Mouse (Mus musculus): Measurements from ENCODE around the gene Gpr107. TPM values are rescaled to one million over a fixed set of nuclear protein-coding genes. Genes with fewer than 3 reads are reported as not detected.

The Gpr107 gene
- 10 to 100 TPM; 50.5 to 53.1 TPM for total RNA-seq (2021)
- long read RNA-seq, experiment 1, full-length matches to known transcripts: 15 of 34 reads
- long read RNA-seq, experiment 1, partial matches to known transcripts: 3 of 34 reads
- long read RNA-seq, experiment 1, other reads (novel, unspliced or antisense): 16 of 34 reads
- long read RNA-seq, experiment 2, full-length matches to known transcripts: 30 of 48 reads
- long read RNA-seq, experiment 2, partial matches to known transcripts: 16 of 48 reads
- long read RNA-seq, experiment 2, other reads (novel, unspliced or antisense): 2 of 48 reads

DNA sequence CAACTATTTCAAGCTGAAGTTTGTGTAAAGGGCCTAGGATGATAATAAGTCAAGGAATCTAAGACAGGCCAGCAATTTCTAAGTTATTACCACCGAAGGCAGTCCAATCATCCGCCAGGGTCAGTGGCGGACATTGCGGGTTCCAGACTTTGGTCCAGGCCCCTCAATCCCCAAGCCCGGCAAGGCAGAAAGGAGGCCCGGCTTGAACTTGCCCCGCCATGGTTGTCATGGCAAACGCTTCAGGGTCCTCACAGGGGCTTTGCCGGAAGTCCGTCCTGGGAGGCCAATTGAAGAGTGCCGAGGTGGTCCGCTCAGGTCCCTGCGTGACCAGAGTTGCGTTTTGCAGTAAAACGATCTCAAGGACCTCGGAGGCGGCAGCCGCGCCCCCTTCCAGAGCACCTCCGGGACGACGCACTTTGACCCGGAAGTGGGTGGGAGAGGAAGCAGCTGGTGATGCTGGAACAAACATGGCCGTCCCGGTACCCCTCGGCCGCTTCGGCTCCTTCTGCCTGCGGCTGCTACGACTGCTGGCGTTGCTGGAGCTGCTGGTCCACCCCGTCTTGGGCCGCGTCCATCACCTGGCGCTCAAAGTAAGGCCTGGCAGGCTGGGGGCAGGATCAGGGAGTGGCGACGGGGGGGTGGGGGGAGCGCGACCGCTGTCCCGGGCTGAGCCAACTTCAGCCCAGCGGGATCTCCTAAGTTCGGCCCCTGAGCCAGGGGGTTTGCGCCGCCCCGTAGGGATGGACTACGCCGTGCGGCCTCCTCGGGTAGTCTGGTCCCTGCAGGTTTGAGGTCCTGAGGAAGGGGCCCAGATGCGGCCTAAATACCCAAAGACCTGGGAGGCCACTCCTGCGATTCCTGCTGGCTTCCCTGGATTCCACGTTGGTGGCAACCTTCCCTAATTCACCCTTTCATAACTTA lies at the start of gene Gpr107:
TSS of gene Gpr107 (plus strand) at position 425 of the 921 bp plus-strand sequence.
- peak; percentile 81 to 83 for DNase-seq (ENCODE audit: low spot score in 2 of 2)
- H3K27ac ChIP-seq: peak within 1 kb of the TSS; percentile 88
- H3K4me3 ChIP-seq: peak within 1 kb of the TSS; percentile 78
- no peak for TF ChIP-seq CTCF (conservative IDR thresholded peaks at IDR 0.05)

DNA sequence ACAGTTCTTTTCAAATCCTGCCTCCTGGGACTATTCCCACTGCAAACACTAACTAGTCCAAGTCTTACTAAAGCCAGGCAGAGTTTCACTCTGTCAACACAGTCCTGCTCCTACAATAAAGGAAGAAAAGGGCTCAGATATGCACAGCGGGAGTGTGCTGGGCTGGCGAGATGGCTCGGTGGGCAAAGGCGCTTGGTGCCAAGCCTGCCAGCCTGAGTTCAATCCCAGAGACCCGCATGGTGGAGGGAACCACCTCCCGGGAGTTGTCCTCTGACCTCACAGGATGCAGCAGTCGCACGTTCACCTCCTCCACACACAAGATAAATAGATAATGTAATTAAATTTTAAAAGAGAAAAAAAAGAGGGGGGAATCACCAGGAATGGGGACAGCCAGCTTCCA lies 48.8 kb upstream of the Gpr107 start:
- Histone ChIP-seq H3K27ac (no peak overlapping the region), H3K4me3 (no peak overlapping the region)
- TF ChIP-seq CTCF (conservative IDR thresholded peaks at IDR 0.05): no peak
- DNase-seq (ENCODE audit: low spot score in 2 of 2): no peak

DNA sequence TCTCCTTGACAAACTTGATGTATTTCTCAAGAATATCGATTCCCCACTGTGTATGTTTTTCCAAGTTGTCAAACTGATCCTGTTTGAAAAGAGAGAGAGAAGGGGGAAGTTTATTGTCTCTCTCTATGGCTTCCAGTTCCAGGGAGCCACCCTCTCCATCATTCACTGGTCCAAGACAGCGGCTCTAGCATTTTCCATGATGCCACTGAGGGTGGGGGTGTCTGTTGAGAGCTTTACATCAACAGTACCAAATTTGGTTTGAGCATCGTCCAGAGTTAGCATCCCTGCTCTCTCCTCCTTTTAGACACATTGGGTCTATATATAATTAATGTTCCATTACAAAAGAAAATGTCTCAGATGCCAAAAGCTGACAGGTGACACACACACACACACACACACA lies 46.8 kb upstream of the Gpr107 start:
- no peak for DNase-seq (ENCODE audit: low spot score in 2 of 2)
- TF ChIP-seq CTCF (conservative IDR thresholded peaks at IDR 0.05): no peak
- Histone ChIP-seq H3K27ac (peak overlapping the region; percentile 11; the same call in 1 of the 2 replicates), H3K4me3 (no peak overlapping the region)

DNA sequence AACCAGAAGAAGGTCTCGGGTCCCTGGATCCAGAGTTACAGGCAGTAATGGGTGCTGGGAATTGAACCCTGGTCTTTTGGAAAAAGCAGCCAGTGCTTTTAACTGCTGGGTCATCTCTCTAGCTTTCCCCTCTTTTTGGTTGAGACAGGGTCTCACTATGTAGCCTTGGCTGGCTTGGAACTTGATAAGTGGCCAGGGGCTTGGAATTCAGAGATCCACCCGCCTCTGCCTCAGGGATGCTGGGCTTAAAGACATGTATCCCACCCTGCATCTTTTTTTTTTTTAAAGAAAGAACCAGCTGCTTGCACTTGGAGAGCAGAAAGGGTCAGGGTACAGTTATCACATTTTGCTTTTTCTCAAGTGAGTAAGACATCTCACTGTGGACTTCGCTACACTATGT lies 46.1 kb upstream of the Gpr107 start:
- DNase-seq (ENCODE audit: low spot score in 2 of 2): no peak
- H3K4me3 ChIP-seq: no peak overlapping the region
- peak overlapping the region; percentile 71; the same call in 1 of the 2 replicates for H3K27ac ChIP-seq
- TF ChIP-seq CTCF (conservative IDR thresholded peaks at IDR 0.05): no peak

DNA sequence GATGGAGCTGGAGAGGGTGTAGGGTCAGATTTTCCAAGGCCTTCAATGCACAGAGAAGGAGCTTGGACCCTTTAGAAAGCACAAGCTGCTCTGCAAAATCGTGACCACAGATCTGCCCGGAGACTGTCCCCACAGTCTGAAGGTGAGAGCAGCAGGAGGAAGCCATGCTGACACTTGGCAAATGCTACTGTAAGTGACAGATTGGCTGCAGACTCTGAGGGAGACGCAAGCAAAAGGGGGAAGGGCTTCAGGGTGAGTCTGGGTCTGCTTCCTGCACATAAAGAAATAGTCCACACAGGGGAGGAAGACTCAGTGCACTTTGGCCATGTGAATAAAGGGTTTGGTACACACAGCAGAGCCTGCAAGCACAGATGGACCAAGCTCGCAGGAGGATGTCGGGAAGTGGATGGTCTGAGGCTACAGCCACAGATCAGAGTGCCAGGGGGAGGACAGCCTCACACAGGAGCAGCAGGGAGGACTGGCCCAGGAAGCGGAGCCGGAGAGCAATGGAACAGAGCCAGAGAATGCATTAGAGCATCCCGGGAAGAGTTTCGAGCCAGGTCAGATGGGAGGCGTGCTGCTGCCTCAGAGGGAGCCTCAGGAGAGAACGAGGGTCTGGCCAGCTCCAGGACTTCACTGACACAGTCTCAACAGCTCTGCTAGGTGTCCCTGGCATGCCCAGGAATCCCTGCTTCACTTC lies 45.3 kb upstream of the Gpr107 start:
- TF ChIP-seq CTCF (conservative IDR thresholded peaks at IDR 0.05): no peak
- Histone ChIP-seq H3K4me3 (no peak overlapping the region), H3K27ac (peak overlapping the region; percentile 71)
- peak; percentile 27 to 41 for DNase-seq (ENCODE audit: low spot score in 2 of 2)

DNA sequence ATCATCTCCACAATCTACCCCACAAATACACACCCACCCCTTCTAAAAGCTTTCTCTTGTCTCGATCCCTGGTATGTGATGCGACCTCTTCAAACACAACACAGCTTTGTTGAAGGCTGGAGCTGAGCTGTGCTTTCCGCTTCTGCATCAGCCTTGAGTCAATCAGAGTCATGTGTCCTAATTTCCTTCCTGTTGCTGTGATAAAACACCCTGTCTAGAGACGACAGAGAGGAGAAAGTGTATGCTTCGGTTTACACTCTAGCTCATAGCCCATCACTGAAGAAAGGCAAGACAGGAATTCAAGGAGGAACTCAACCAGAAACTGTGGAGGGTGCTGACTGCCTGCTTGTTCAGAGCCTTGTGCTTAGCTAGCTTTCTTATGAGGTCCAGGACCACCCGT lies 43.9 kb upstream of the Gpr107 start:
- DNase-seq (ENCODE audit: low spot score in 2 of 2): no peak
- H3K27ac ChIP-seq: peak overlapping the region; percentile 36; the same call in 1 of the 2 replicates
- no peak overlapping the region for H3K4me3 ChIP-seq
- TF ChIP-seq CTCF (conservative IDR thresholded peaks at IDR 0.05): no peak

DNA sequence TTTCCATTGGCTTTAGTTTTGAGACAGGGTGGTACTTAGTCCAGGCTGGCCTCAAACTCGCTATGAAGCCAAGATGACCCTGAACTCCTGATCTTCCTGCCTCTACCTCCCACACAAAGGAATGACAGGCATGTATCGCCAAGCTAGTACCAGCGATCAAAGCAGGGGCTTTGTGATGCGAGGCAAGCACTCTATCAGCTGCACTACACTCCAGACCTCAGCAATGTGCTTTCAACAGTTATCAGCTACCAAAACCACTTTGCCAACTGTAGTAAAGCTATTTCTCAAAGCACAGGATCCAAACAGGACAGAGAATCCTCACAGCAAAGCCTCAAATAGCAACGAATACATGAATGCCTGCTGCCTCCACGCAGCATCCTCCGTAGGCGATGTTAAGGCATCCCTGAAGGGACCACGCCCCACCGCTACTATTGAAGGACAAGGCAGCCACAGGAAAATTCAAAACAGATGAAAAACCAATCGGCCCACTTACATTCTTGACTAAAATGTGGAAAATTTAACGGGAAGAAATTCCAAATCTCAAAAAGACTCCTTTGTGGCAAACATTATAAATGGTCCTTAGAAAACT lies 42.1 kb upstream of the Gpr107 start:
- H3K27ac ChIP-seq: peak overlapping the region; percentile 36; the same call in 1 of the 2 replicates
- no peak for DNase-seq (ENCODE audit: low spot score in 2 of 2)

DNA sequence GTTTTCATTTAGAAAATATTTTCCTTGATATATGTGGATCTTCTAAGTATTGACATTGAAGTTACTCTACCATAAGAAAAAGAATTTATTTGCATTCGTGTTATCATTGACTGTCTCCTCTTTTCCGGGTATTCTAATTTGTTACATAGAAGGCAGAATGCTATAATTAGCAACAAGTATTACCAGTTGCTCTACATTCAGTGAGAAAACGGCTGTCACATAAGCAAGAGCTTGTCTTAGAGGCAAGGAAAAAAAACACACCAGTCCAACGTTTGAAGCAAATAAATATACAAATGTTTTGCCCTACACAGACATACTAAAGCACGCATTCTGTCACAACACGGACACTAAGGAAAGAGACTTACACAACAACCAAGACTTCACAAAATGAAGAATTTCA lies 40.4 kb upstream of the Gpr107 start:
- DNase-seq (ENCODE audit: low spot score in 2 of 2): no peak
- TF ChIP-seq CTCF (conservative IDR thresholded peaks at IDR 0.05): no peak
- Histone ChIP-seq H3K27ac (peak overlapping the region; percentile 23; the same call in 1 of the 2 replicates), H3K4me3 (no peak overlapping the region)

More for the DNA sequence above, 42.1 kb upstream of the Gpr107 start:
- TF ChIP-seq CTCF (conservative IDR thresholded peaks at IDR 0.05): no peak
- no peak overlapping the region for H3K4me3 ChIP-seq

DNA sequence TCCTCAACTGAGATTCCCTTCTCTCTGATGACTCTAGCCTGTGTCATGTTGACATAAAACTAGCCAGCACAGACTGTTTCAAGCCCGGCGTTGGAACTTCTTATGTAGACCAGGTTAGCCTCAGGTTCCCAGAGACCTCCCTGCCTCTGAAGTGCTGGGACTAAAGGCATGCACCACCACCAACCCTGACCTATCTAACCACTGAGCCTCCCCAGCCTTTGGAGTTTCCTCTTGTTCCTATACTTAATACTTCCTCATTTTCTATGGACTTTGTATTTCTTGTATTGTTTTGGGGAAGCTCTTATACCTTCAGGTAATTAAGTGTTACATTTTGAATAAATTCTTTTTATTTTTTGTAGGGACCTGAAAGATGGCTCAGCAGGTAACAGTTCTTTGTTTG lies 37.9 kb upstream of the Gpr107 start:
- H3K4me3 ChIP-seq: no peak overlapping the region
- no peak for TF ChIP-seq CTCF (conservative IDR thresholded peaks at IDR 0.05)
- no peak overlapping the region for H3K27ac ChIP-seq
- no peak for DNase-seq (ENCODE audit: low spot score in 2 of 2)

DNA sequence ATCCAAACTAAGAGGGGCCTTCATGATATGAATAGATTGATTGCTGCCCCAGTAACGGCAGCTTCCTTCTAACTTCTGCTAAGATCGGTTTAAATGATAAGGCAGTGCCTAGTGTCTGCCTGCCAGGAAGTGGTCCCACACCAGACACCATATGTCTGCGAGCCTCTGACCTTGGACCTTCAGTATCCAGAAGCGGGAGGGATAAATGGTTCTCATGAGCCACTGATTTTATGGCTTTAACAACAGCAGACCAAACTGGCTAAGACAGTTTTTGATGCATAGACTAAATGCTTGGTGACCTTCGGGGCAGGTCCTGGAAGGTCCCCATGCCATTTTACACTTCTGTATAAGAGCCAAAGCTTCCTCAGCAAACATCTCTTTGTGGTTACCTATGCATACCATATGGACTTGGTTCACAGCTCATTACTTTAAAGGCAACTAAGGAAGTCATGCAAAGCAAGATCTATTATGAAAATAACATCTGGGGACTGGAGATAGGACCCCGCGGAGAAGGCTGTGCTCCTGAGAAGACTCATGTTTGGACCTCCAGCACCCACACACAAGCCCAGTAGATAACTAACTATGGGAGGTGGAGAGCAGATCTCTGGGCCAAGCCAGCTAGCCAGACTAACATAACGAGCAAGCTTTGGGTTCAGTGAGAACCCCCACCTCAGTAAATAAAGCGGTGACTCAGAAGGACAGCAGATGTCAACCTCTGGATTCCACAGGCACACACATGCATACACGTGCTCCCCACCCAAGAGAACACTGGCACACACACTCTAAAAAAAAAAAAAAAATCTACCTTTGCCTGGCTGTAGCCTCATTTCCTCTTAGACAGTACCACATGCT lies 36.8 kb upstream of the Gpr107 start:
- Histone ChIP-seq H3K27ac (peak overlapping the region; percentile 3), H3K4me3 (no peak overlapping the region)
- TF ChIP-seq CTCF (conservative IDR thresholded peaks at IDR 0.05): no peak
- no peak for DNase-seq (ENCODE audit: low spot score in 2 of 2)

DNA sequence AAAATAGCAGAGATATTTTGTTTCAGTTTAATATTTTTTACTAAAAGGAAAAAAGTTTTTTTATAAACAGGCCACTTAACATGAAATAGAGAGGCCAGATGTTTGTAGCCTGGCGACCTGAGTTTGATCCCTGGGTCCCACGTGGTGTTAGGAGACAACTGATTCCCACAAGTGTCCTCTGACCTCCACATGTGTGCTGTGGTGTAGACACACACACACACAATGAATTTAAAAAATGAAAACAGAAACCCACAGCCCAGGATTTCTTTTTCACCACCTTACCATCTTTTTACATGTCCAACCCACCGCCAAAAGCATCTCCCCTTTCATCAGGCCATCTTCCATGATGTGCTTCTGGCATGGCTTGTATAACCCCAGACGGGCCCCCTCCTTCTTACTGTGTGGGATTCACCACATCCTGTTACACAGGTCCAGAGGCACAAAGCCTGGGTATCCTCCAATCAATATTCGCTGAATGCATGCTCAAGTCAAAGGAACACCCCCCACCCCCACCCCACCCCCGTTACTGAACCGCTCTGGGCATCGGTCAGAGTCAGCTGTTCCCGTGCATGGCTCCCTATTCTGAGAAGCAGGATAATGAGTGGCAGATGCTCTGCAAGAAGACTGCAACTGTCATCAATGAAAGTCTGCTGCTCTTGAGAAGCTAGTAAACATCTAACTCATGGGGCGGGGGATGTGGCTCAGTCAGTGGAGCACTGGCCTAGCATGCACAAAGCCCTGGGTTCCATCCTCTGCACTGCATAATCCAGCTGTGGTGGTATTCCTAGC lies 36.0 kb upstream of the Gpr107 start:
- Histone ChIP-seq H3K4me3 (no peak overlapping the region), H3K27ac (peak overlapping the region; percentile 48)
- DNase-seq (ENCODE audit: low spot score in 2 of 2): peak; percentile 44 to 67
- no peak for TF ChIP-seq CTCF (conservative IDR thresholded peaks at IDR 0.05)
